Mouse (Mus musculus): Measurements from ENCODE around the gene Ccdc65. TPM values are rescaled to one million over a fixed set of nuclear protein-coding genes. Genes with fewer than 3 reads are reported as not detected.

Gene Ccdc65
- total and polyA plus RNA-seq, 3 experiments: 0.60 TPM; not detected in 2

GRCm38 (mm10) chr15:98747296-98747695 is 39.3 kb downstream of the Ccdc65 start:
- TF ChIP-seq CTCF (IDR thresholded peaks at IDR 0.05; ENCODE audit: low read depth, low read length) (no peak), GATA2 (IDR thresholded peaks at IDR 0.05; ENCODE audit: borderline replicate concordance, low read depth, low read length) (no peak), TAL1 (conservative IDR thresholded peaks at IDR 0.05; ENCODE audit: low read depth, low read length) (no peak), GATA1 (IDR thresholded peaks at IDR 0.05; ENCODE audit: borderline replicate concordance, low read length) (no peak), POLR2AphosphoS5 (IDR thresholded peaks at IDR 0.05; ENCODE audit: insufficient replicate concordance, low read depth, low read length) (no peak)
- Histone ChIP-seq H3K4me1 (ENCODE audit: insufficient read depth, low read depth, low read length) (peaks cover 17% of the 10 kb centered on the region), H3K9me3 (replicated peaks) (no peaks in the 10 kb centered on the region), H3K4me3 (ENCODE audit: low read depth, low read length) (no peak overlapping the region), H3K27me3 (ENCODE audit: insufficient read depth, low read length) (no peaks in the 10 kb centered on the region), H3K36me3 (replicated peaks) (peaks cover 91% of the 10 kb centered on the region)
- no peak for ATAC-seq (ENCODE audit: extremely low read depth, insufficient number of reproducible peaks, low FRiP score, poor library complexity, severe bottlenecking)
- no peak for DNase-seq (ENCODE audit: low spot score)

GRCm38 (mm10) chr15:98749093-98749492 is 41.1 kb downstream of the Ccdc65 start:
- Histone ChIP-seq H3K27me3 (ENCODE audit: insufficient read depth, low read length) (no peaks in the 10 kb centered on the region), H3K36me3 (replicated peaks) (peaks cover 90% of the 10 kb centered on the region), H3K4me1 (ENCODE audit: insufficient read depth, low read depth, low read length) (peaks cover 21% of the 10 kb centered on the region), H3K4me3 (ENCODE audit: low read depth, low read length) (no peak overlapping the region), H3K9me3 (replicated peaks) (no peaks in the 10 kb centered on the region)
- DNase-seq (ENCODE audit: low spot score) (no peak), ATAC-seq (ENCODE audit: extremely low read depth, insufficient number of reproducible peaks, low FRiP score, poor library complexity, severe bottlenecking) (no peak)
- no peak for TF ChIP-seq GATA2 (IDR thresholded peaks at IDR 0.05; ENCODE audit: borderline replicate concordance, low read depth, low read length)
- TF ChIP-seq TAL1 (conservative IDR thresholded peaks at IDR 0.05; ENCODE audit: low read depth, low read length): no peak
- TF ChIP-seq CTCF (IDR thresholded peaks at IDR 0.05; ENCODE audit: low read depth, low read length): no peak
- TF ChIP-seq GATA1 (IDR thresholded peaks at IDR 0.05; ENCODE audit: borderline replicate concordance, low read length): no peak
- TF ChIP-seq POLR2AphosphoS5 (IDR thresholded peaks at IDR 0.05; ENCODE audit: insufficient replicate concordance, low read depth, low read length): no peak

- no peak for ATAC-seq (ENCODE audit: extremely low read depth, insufficient number of reproducible peaks, low FRiP score, poor library complexity, severe bottlenecking)
- Histone ChIP-seq H3K9me3 (replicated peaks) (no peaks in the 10 kb centered on the region), H3K4me3 (ENCODE audit: low read depth, low read length) (no peak overlapping the region), H3K36me3 (replicated peaks) (peaks cover 85% of the 10 kb centered on the region), H3K27me3 (ENCODE audit: insufficient read depth, low read length) (no peaks in the 10 kb centered on the region), H3K4me1 (ENCODE audit: insufficient read depth, low read depth, low read length) (peaks cover 30% of the 10 kb centered on the region)
- DNase-seq (ENCODE audit: low spot score): no peak
- no peak for TF ChIP-seq GATA1 (IDR thresholded peaks at IDR 0.05; ENCODE audit: borderline replicate concordance, low read length)
These were observed 45.0 kb downstream of the Ccdc65 start for GRCm38 (mm10) chr15:98753021-98753423.

GRCm38 (mm10) chr15:98754125-98754524 is 46.1 kb downstream of the Ccdc65 start:
- ATAC-seq (ENCODE audit: extremely low read depth, insufficient number of reproducible peaks, low FRiP score, poor library complexity, severe bottlenecking) (no peak), DNase-seq (ENCODE audit: low spot score) (no peak)
- Histone ChIP-seq H3K27me3 (ENCODE audit: insufficient read depth, low read length) (no peaks in the 10 kb centered on the region), H3K9me3 (replicated peaks) (no peaks in the 10 kb centered on the region), H3K4me1 (ENCODE audit: insufficient read depth, low read depth, low read length) (peaks cover 30% of the 10 kb centered on the region), H3K4me3 (ENCODE audit: low read depth, low read length) (no peak overlapping the region), H3K36me3 (replicated peaks) (peaks cover 89% of the 10 kb centered on the region)
- TF ChIP-seq GATA1 (IDR thresholded peaks at IDR 0.05; ENCODE audit: borderline replicate concordance, low read length) (no peak), TAL1 (conservative IDR thresholded peaks at IDR 0.05; ENCODE audit: low read depth, low read length) (no peak), POLR2AphosphoS5 (IDR thresholded peaks at IDR 0.05; ENCODE audit: insufficient replicate concordance, low read depth, low read length) (no peak), CTCF (IDR thresholded peaks at IDR 0.05; ENCODE audit: low read depth, low read length) (no peak), GATA2 (IDR thresholded peaks at IDR 0.05; ENCODE audit: borderline replicate concordance, low read depth, low read length) (no peak)

- no peaks in the 10 kb centered on the region for H3K9me3 ChIP-seq (replicated peaks)
- TF ChIP-seq CTCF (IDR thresholded peaks at IDR 0.05; ENCODE audit: low read depth, low read length): no peak
- no peak for TF ChIP-seq TAL1 (conservative IDR thresholded peaks at IDR 0.05; ENCODE audit: low read depth, low read length)
- TF ChIP-seq POLR2AphosphoS5 (IDR thresholded peaks at IDR 0.05; ENCODE audit: insufficient replicate concordance, low read depth, low read length): no peak
- TF ChIP-seq GATA2 (IDR thresholded peaks at IDR 0.05; ENCODE audit: borderline replicate concordance, low read depth, low read length): no peak
- TF ChIP-seq GATA1 (IDR thresholded peaks at IDR 0.05; ENCODE audit: borderline replicate concordance, low read length): no peak
- peak; percentile 88 for ATAC-seq (ENCODE audit: extremely low read depth, insufficient number of reproducible peaks, low FRiP score, poor library complexity, severe bottlenecking)
- H3K36me3 ChIP-seq (replicated peaks): peaks cover 43% of the 10 kb centered on the region
- H3K4me3 ChIP-seq (ENCODE audit: low read depth, low read length): peak overlapping the region; percentile 98
- H3K4me1 ChIP-seq (ENCODE audit: insufficient read depth, low read depth, low read length): peaks cover 37% of the 10 kb centered on the region
- DNase-seq (ENCODE audit: low spot score): peak; percentile 82
- peaks cover 9% of the 10 kb centered on the region; the same call in 1 of the 2 replicates for H3K27me3 ChIP-seq (ENCODE audit: insufficient read depth, low read length)
These were observed 54.2 kb downstream of the Ccdc65 start for GRCm38 (mm10) chr15:98762201-98762621.

- Histone ChIP-seq H3K27me3 (ENCODE audit: insufficient read depth, low read length) (peaks cover 12% of the 10 kb centered on the region), H3K36me3 (replicated peaks) (peaks cover 39% of the 10 kb centered on the region), H3K4me3 (ENCODE audit: low read depth, low read length) (peak within 1 kb of the TSS; percentile 98), H3K9me3 (replicated peaks) (no peaks in the 10 kb centered on the region), H3K4me1 (ENCODE audit: insufficient read depth, low read depth, low read length) (peaks cover 37% of the 10 kb centered on the region)
- peak; percentile 97 for DNase-seq (ENCODE audit: low spot score)
- TF ChIP-seq TAL1 (conservative IDR thresholded peaks at IDR 0.05; ENCODE audit: low read depth, low read length) (no peak), POLR2AphosphoS5 (IDR thresholded peaks at IDR 0.05; ENCODE audit: insufficient replicate concordance, low read depth, low read length) (no peak), GATA2 (IDR thresholded peaks at IDR 0.05; ENCODE audit: borderline replicate concordance, low read depth, low read length) (no peak), CTCF (IDR thresholded peaks at IDR 0.05; ENCODE audit: low read depth, low read length) (no peak), GATA1 (IDR thresholded peaks at IDR 0.05; ENCODE audit: borderline replicate concordance, low read length) (no peak)
- peak; percentile 72 for ATAC-seq (ENCODE audit: extremely low read depth, insufficient number of reproducible peaks, low FRiP score, poor library complexity, severe bottlenecking)
These were observed 54.9 kb downstream of the Ccdc65 start, which contains the start of gene Arf3 for GRCm38 (mm10) chr15:98762670-98763529. TSS of gene Arf3 (minus strand) at chr15:98763214.

All from G1E (cell line).